Mouse (Mus musculus): ENCODE measurements around the gene Tm9sf4. TPM values are rescaled to one million over a fixed set of nuclear protein-coding genes. Genes with fewer than 3 reads are reported as not detected.

Tm9sf4 gene
- polyA plus RNA-seq, 2 experiments, result 73.4 to 100 TPM

- H3K4me2 ChIP-seq (replicated peaks; ENCODE audit: low read depth, low read length, severe bottlenecking), result peak overlapping the region; percentile 78
- H3K27ac ChIP-seq (replicated peaks; ENCODE audit: low read depth, low read length), result no peak overlapping the region; the same call in none of the 2 replicates
- WGBS, result 6% methylated on average over 3 of the region's 3 CpGs
- peak overlapping the region; percentile 84 for H3K9ac ChIP-seq (ENCODE audit: low read depth, low read length, severe bottlenecking)
- peak overlapping the region; percentile 60 for H3K4me3 ChIP-seq (replicated peaks; ENCODE audit: low read length)
- ATAC-seq (ENCODE audit: low FRiP score, low read depth), result peak; percentile 21; the same call in 1 of the 2 replicates
- no peaks in the 10 kb centered on the region for H3K27me3 ChIP-seq (ENCODE audit: control insufficient read depth, insufficient read depth, low read length)
- H3K4me1 ChIP-seq (ENCODE audit: control insufficient read depth, insufficient read depth, low read length), result peaks cover 7% of the 10 kb centered on the region
- peaks cover 27% of the 10 kb centered on the region for H3K36me3 ChIP-seq (ENCODE audit: control insufficient read depth, insufficient read depth, low read length)
- DNase-seq (ENCODE audit: low spot score), result peak; percentile 12
- no peaks in the 10 kb centered on the region for H3K9me3 ChIP-seq (ENCODE audit: control insufficient read depth, low read length)
- TF ChIP-seq POLR2A (IDR thresholded peaks at IDR 0.05; ENCODE audit: borderline replicate concordance, extremely low read depth, insufficient read depth, insufficient read length), result no peak
Observed at GRCm38 (mm10) chr2:153225595-153225953, 64.5 kb downstream of the Tm9sf4 start.

- H3K4me1 ChIP-seq (ENCODE audit: control insufficient read depth, insufficient read depth, low read length), result peaks cover 7% of the 10 kb centered on the region
- DNase-seq (ENCODE audit: low spot score) (no peak), ATAC-seq (ENCODE audit: low FRiP score, low read depth) (no peak)
- WGBS, result 78% methylated on average over 4 of the region's 4 CpGs
- peaks cover 48% of the 10 kb centered on the region for H3K36me3 ChIP-seq (ENCODE audit: control insufficient read depth, insufficient read depth, low read length)
- no peak overlapping the region for H3K27ac ChIP-seq (replicated peaks; ENCODE audit: low read depth, low read length)
- H3K9ac ChIP-seq (ENCODE audit: low read depth, low read length, severe bottlenecking), result no peak overlapping the region
- H3K27me3 ChIP-seq (ENCODE audit: control insufficient read depth, insufficient read depth, low read length), result no peaks in the 10 kb centered on the region
- no peaks in the 10 kb centered on the region for H3K9me3 ChIP-seq (ENCODE audit: control insufficient read depth, low read length)
- no peak overlapping the region for H3K4me3 ChIP-seq (replicated peaks; ENCODE audit: low read length)
- no peak overlapping the region for H3K4me2 ChIP-seq (replicated peaks; ENCODE audit: low read depth, low read length, severe bottlenecking)
- TF ChIP-seq POLR2A (IDR thresholded peaks at IDR 0.05; ENCODE audit: borderline replicate concordance, extremely low read depth, insufficient read depth, insufficient read length), result no peak
Observed at GRCm38 (mm10) chr2:153227959-153228358, 66.9 kb downstream of the Tm9sf4 start.

DNA sequence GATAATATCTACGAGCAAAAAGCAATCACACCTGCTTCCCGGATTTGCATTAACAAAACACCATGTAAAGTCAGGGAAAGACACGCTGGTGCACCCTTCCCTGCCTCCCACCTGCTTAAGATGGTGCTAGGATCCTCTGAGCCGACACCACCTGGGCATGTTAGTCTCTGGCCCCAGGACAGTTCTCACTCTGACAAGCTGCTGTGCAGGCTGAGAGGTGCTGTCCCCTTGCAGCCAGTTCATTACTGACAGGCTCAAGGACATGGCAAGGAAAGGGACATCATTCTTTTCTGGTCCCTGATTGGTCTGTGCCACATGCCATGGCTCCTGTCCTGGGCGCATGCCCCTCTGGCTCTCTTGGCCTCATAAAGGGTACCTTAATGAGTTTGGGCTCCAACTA is 67.4 kb downstream of the Tm9sf4 start:
- ATAC-seq (ENCODE audit: low FRiP score, low read depth) (no peak), DNase-seq (ENCODE audit: low spot score) (no peak)
- H3K36me3 ChIP-seq (ENCODE audit: control insufficient read depth, insufficient read depth, low read length), result peaks cover 54% of the 10 kb centered on the region
- H3K9me3 ChIP-seq (ENCODE audit: control insufficient read depth, low read length), result no peaks in the 10 kb centered on the region
- TF ChIP-seq POLR2A (IDR thresholded peaks at IDR 0.05; ENCODE audit: borderline replicate concordance, extremely low read depth, insufficient read depth, insufficient read length), result no peak
- WGBS, result 89% methylated on average over 5 of the region's 5 CpGs
- no peak overlapping the region for H3K4me2 ChIP-seq (replicated peaks; ENCODE audit: low read depth, low read length, severe bottlenecking)
- H3K4me3 ChIP-seq (replicated peaks; ENCODE audit: low read length), result no peak overlapping the region
- peaks cover 7% of the 10 kb centered on the region for H3K4me1 ChIP-seq (ENCODE audit: control insufficient read depth, insufficient read depth, low read length)
- H3K9ac ChIP-seq (ENCODE audit: low read depth, low read length, severe bottlenecking), result no peak overlapping the region
- H3K27ac ChIP-seq (replicated peaks; ENCODE audit: low read depth, low read length), result no peak overlapping the region
- no peaks in the 10 kb centered on the region for H3K27me3 ChIP-seq (ENCODE audit: control insufficient read depth, insufficient read depth, low read length)

- DNase-seq (ENCODE audit: low spot score) (no peak), ATAC-seq (ENCODE audit: low FRiP score, low read depth) (no peak)
- H3K36me3 ChIP-seq (ENCODE audit: control insufficient read depth, insufficient read depth, low read length), result peaks cover 37% of the 10 kb centered on the region
- no peak overlapping the region for H3K27ac ChIP-seq (replicated peaks; ENCODE audit: low read depth, low read length)
- no peaks in the 10 kb centered on the region for H3K27me3 ChIP-seq (ENCODE audit: control insufficient read depth, insufficient read depth, low read length)
- WGBS, result 72% methylated on average over 4 of the region's 4 CpGs
- no peaks in the 10 kb centered on the region for H3K9me3 ChIP-seq (ENCODE audit: control insufficient read depth, low read length)
- H3K9ac ChIP-seq (ENCODE audit: low read depth, low read length, severe bottlenecking), result no peak overlapping the region
- H3K4me2 ChIP-seq (replicated peaks; ENCODE audit: low read depth, low read length, severe bottlenecking), result no peak overlapping the region
- no peak for TF ChIP-seq POLR2A (IDR thresholded peaks at IDR 0.05; ENCODE audit: borderline replicate concordance, extremely low read depth, insufficient read depth, insufficient read length)
- no peak overlapping the region for H3K4me3 ChIP-seq (replicated peaks; ENCODE audit: low read length)
- H3K4me1 ChIP-seq (ENCODE audit: control insufficient read depth, insufficient read depth, low read length), result peaks cover 19% of the 10 kb centered on the region
Observed at GRCm38 (mm10) chr2:153237193-153237592, 76.1 kb downstream of the Tm9sf4 start.

DNA sequence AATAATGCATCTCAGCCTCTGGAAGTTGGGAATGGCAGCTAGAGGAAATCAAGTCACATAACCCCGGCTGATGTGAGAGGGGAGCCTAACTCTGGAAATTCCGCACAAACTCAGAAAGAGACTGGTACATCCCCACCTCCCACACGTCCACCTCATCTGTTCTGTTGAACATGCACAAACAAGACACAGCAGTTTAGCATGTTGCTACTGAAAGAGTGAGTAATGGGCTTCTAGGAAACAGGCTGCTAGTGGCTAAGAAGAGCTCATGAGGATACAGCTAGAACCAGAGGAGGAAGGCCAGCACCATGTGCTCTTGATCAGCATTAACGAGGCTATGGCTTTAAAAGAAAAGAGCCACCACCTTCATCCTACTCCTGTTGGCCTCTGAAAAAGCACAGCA is 76.8 kb downstream of the Tm9sf4 start:
- no peak for TF ChIP-seq POLR2A (IDR thresholded peaks at IDR 0.05; ENCODE audit: borderline replicate concordance, extremely low read depth, insufficient read depth, insufficient read length)
- H3K9me3 ChIP-seq (ENCODE audit: control insufficient read depth, low read length), result no peaks in the 10 kb centered on the region
- H3K4me2 ChIP-seq (replicated peaks; ENCODE audit: low read depth, low read length, severe bottlenecking), result no peak overlapping the region
- ATAC-seq (ENCODE audit: low FRiP score, low read depth) (no peak), DNase-seq (ENCODE audit: low spot score) (no peak)
- H3K9ac ChIP-seq (ENCODE audit: low read depth, low read length, severe bottlenecking), result no peak overlapping the region
- H3K36me3 ChIP-seq (ENCODE audit: control insufficient read depth, insufficient read depth, low read length), result peaks cover 32% of the 10 kb centered on the region
- H3K27ac ChIP-seq (replicated peaks; ENCODE audit: low read depth, low read length), result no peak overlapping the region
- no peaks in the 10 kb centered on the region for H3K27me3 ChIP-seq (ENCODE audit: control insufficient read depth, insufficient read depth, low read length)
- WGBS, result 67% methylated on average over 4 of the region's 4 CpGs
- peaks cover 23% of the 10 kb centered on the region for H3K4me1 ChIP-seq (ENCODE audit: control insufficient read depth, insufficient read depth, low read length)
- no peak overlapping the region for H3K4me3 ChIP-seq (replicated peaks; ENCODE audit: low read length)

DNA sequence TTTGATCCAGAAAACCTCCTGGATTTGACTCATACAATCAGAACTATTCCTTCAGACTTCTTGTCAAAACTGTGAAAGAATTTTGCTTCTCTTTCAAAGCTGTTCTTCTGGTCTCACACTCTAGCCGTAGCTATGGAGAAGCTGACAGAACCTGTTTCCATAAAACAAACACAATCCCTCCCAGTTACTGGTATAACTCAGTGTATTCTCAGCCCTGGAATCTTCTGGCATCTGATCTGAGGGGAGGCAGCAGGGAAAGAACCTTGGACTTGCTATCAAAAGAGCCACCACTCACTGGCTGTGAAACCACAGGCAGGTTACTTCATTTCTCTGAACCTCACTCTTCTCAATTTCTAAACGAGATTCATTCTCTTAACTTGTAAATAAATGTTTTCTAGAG is 77.3 kb downstream of the Tm9sf4 start:
- Histone ChIP-seq H3K27me3 (ENCODE audit: control insufficient read depth, insufficient read depth, low read length) (no peaks in the 10 kb centered on the region), H3K9ac (ENCODE audit: low read depth, low read length, severe bottlenecking) (no peak overlapping the region), H3K4me3 (replicated peaks; ENCODE audit: low read length) (no peak overlapping the region), H3K9me3 (ENCODE audit: control insufficient read depth, low read length) (no peaks in the 10 kb centered on the region), H3K4me1 (ENCODE audit: control insufficient read depth, insufficient read depth, low read length) (peaks cover 23% of the 10 kb centered on the region), H3K36me3 (ENCODE audit: control insufficient read depth, insufficient read depth, low read length) (peaks cover 27% of the 10 kb centered on the region), H3K27ac (replicated peaks; ENCODE audit: low read depth, low read length) (no peak overlapping the region), H3K4me2 (replicated peaks; ENCODE audit: low read depth, low read length, severe bottlenecking) (no peak overlapping the region)
- ATAC-seq (ENCODE audit: low FRiP score, low read depth) (no peak), DNase-seq (ENCODE audit: low spot score) (no peak)
- 65% methylated on average over 2 of the region's 2 CpGs for WGBS
- no peak for TF ChIP-seq POLR2A (IDR thresholded peaks at IDR 0.05; ENCODE audit: borderline replicate concordance, extremely low read depth, insufficient read depth, insufficient read length)
